Mouse (Mus musculus) intestine, postnatal 0 days (tissue): ENCODE measurements around the gene Zfp759. TPM values are rescaled to one million over a fixed set of nuclear protein-coding genes. Genes with fewer than 3 reads are reported as not detected.
"Not testable (repeated sequence)": the region's sequence is repeated elsewhere in the genome, so short reads cannot be mapped to it uniquely, and the experiment has no call there.

Source experiments
- ATAC-seq: fragments of 200-750 bp; cut with Nextera tagmentation; 2 replicates; pipeline ENCODE4 v1.8.0; 2017; ENCODE audit warnings: mild to moderate bottlenecking, moderate TSS enrichment, moderate library complexity
- H3K27ac ChIP-seq: fragments of 300-500 bp; sonication (generic); 2 replicates; pipeline ENCODE4 v1.5.1; 2014; ENCODE audit warnings: mild to moderate bottlenecking, low read depth, low read length, moderate library complexity
- H3K27me3 ChIP-seq: fragments of 300-500 bp; sonication (generic); replicated peaks from 2 replicates; pipeline ENCODE4 v1.6.1; 2014; ENCODE audit warnings: low read length, mixed read lengths; ENCODE audit not compliant: control insufficient read depth, insufficient read depth
- H3K36me3 ChIP-seq: fragments of 300-500 bp; sonication (generic); 2 replicates; pipeline ENCODE4 v1.6.1; 2014; ENCODE audit warnings: mild to moderate bottlenecking, moderate library complexity; ENCODE audit not compliant: control insufficient read depth, insufficient read depth
- H3K4me1 ChIP-seq: fragments of 300-500 bp; sonication (generic); replicated peaks from 2 replicates; pipeline ENCODE4 v1.6.1; 2014; ENCODE audit warnings: antibody characterized with exemption, low read length, mixed read lengths; ENCODE audit not compliant: control insufficient read depth, insufficient read depth
- H3K4me2 ChIP-seq: fragments of 300-500 bp; sonication (generic); replicated peaks from 2 replicates; pipeline ENCODE4 v1.6.1; 2014; ENCODE audit warnings: low read depth, mild to moderate bottlenecking, moderate library complexity
- H3K4me3 ChIP-seq: fragments of 300-500 bp; sonication (generic); 2 replicates; pipeline ENCODE4 v1.5.1; 2014; ENCODE audit warnings: low read depth, low read length
- H3K9ac ChIP-seq: fragments of 300-500 bp; sonication (generic); 2 replicates; pipeline ENCODE4 v1.6.1; 2014; ENCODE audit warnings: mild to moderate bottlenecking, low read depth, low read length
- H3K9me3 ChIP-seq: fragments of 300-500 bp; sonication (generic); 2 replicates; pipeline ENCODE4 v1.6.1; 2016; ENCODE audit warnings: mixed run types; ENCODE audit not compliant: control insufficient read depth
- CTCF ChIP-seq: sonication (generic); IDR thresholded peaks from 2 replicates; pipeline ENCODE4 v1.5.1; 2016; ENCODE audit warnings: low read depth, mild to moderate bottlenecking, control low read depth, antibody characterized with exemption, moderate library complexity
- WGBS: fragments of 180-500 bp; shearing (Covaris S2); extraction: QIAGEN DNeasy Blood & Tissue Kit; methylation state at CpG from one replicate; pipeline ENCODE4 v1.1.7; 2014; 5-methylcytosine and 5-hydroxymethylcytosine counted together
- polyA plus RNA-seq: library from polyadenylated mRNA; unstranded; fragments of >200 nt; fragmentation: Nextera tagmentation; extraction: Ambion mirVana; gene quantifications from 2 replicates; pipeline ENCODE4 v1.2.1, GENCODE M21; 2015

The Zfp759 gene
- polyA plus RNA-seq, 1 experiment from 2014 or later: 0.57 TPM

DNA sequence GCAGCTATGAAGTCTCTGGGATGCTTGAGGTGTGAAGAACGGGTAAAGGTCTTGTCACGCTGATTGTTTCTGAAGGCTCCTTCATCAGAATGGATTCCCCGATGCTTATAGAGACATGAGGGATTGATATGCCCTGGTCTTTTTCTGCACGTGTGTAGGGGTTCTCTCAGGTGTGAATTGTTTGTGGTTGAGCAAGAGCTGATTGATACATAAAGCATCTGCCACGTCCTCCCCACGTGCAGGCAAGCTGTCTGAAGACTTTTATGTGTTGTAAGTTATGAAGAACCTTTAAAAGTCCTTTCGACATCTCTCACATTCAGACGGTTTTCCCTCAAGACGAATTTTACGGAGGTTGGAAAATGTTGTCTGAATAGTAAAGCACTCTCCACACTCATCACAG, 23.6 kb upstream of the Zfp759 start, which contains the start of gene Zfp708:
Gene Zfp708 (minus strand): TSS at position 101 of the 400 bp plus-strand sequence.
- no peak within 1 kb of the TSS for H3K9ac ChIP-seq
- no peak within 1 kb of the TSS for H3K4me2 ChIP-seq
- no peaks in the 10 kb centered on the region for H3K9me3 ChIP-seq
- peaks cover 8% of the 10 kb centered on the region; the same call in 1 of the 2 replicates for H3K36me3 ChIP-seq
- H3K27me3 ChIP-seq: no peaks in the 10 kb centered on the region
- H3K27ac ChIP-seq: no peak within 1 kb of the TSS
- no peak for TF ChIP-seq CTCF
- 91% methylated on average over 10 of the region's 10 CpGs for WGBS
- ATAC-seq: no peak
- H3K4me3 ChIP-seq: no peak within 1 kb of the TSS
- no peaks in the 10 kb centered on the region for H3K4me1 ChIP-seq

DNA sequence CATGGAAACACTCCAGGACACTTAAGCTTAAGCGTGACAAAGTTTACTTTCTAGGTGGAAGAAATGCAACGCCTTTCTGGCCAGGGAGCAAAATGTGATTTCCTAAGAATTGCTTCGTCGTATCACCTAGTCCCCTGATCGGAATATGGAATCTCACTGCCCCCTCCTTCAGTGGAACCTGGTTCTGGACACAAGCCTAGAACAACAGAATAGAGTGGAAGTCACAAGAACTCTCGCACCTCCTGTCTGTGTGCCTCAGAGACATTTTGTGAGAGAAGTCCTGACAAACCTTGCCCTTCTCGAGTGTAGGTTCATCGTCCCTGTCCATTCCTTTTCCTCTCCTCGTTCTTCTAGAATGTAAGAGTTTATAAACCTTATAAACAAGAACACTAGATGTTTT, 13.8 kb upstream of the Zfp759 start:
- 46% methylated on average over 9 of the region's 9 CpGs for WGBS
- Histone ChIP-seq H3K27me3 (no peaks in the 10 kb centered on the region), H3K4me3 (peak overlapping the region; percentile 60), H3K9ac (peak overlapping the region; percentile 53), H3K27ac (peak overlapping the region; percentile 81; the same call in 1 of the 2 replicates), H3K4me2 (peak overlapping the region; percentile 69), H3K36me3 (no peaks in the 10 kb centered on the region), H3K4me1 (peaks cover 4% of the 10 kb centered on the region; the same call in 1 of the 2 replicates), H3K9me3 (no peaks in the 10 kb centered on the region)
- TF ChIP-seq CTCF: no peak
- no peak for ATAC-seq

DNA sequence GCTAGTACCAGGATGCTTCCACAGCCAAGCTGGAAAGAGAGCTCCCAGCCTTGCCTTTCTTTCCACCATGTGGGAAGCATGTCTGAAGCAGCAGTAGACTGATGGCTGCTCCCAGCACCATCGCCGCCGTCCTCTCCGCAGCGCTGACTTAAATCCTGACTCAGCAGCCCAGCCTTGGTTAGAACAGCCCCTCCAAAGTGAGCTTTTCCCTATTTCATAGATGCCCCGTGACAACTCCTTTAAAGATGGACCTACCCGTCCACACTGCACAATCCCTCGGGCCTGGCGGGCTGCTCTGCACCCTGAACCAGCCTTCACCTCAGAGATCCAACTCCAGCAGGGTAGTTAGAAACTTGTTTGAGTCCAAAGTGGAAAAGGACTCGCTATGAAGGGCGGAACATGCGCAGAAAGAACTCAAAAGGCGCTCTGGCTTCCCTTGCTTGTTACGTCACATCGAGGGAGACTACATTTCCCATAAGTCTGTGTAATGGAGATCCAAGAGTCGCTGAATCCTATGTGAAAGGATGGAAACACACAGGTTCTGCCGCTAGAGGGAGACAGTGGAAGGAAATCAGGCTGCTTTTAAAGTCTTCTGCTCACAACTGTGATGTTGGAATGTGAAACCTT, 13.2 kb upstream of the Zfp759 start, which contains the start of gene Gm28557:
Gene Gm28557 (minus strand): TSS at position 411 of the 627 bp plus-strand sequence.
- peak within 1 kb of the TSS; percentile 53 for H3K9ac ChIP-seq
- peak within 1 kb of the TSS; percentile 60 for H3K4me3 ChIP-seq
- no peaks in the 10 kb centered on the region for H3K9me3 ChIP-seq
- TF ChIP-seq CTCF: peak; percentile 94
- H3K4me2 ChIP-seq: peak within 1 kb of the TSS; percentile 69
- no peaks in the 10 kb centered on the region for H3K27me3 ChIP-seq
- H3K27ac ChIP-seq: peak within 1 kb of the TSS; percentile 81
- H3K4me1 ChIP-seq: peaks cover 4% of the 10 kb centered on the region; the same call in 1 of the 2 replicates
- no peaks in the 10 kb centered on the region for H3K36me3 ChIP-seq
- ATAC-seq: peak; percentile 99
- 0% methylated on average over 17 of the region's 17 CpGs for WGBS

DNA sequence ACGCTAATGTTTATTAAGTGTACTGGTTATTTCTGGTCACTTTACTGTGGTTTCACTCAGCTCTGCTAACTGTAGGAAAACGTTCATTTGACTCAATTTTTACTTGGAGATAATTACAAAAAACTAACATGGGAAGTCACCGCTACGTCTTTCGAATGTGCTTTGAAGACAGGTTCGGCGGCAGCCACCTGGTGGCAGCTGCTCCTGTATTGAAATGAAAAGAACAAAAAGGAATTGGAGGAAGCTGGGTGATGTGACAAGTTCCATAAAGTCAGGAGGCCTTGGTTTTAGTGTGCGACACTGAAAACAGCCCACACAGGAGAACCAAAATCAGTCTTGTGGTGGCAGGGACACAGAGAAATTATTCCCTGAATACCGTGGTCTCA, 12.6 kb upstream of the Zfp759 start:
- TF ChIP-seq CTCF: peak; percentile 60
- Histone ChIP-seq H3K27me3 (no peaks in the 10 kb centered on the region), H3K27ac (no peak overlapping the region), H3K36me3 (no peaks in the 10 kb centered on the region), H3K4me2 (peak overlapping the region; percentile 69), H3K4me3 (peak overlapping the region; percentile 60), H3K9me3 (no peaks in the 10 kb centered on the region), H3K4me1 (peaks cover 4% of the 10 kb centered on the region; the same call in 1 of the 2 replicates), H3K9ac (no peak overlapping the region)
- peak; percentile 75 for ATAC-seq
- WGBS: 5% methylated on average over 9 of the region's 9 CpGs

DNA sequence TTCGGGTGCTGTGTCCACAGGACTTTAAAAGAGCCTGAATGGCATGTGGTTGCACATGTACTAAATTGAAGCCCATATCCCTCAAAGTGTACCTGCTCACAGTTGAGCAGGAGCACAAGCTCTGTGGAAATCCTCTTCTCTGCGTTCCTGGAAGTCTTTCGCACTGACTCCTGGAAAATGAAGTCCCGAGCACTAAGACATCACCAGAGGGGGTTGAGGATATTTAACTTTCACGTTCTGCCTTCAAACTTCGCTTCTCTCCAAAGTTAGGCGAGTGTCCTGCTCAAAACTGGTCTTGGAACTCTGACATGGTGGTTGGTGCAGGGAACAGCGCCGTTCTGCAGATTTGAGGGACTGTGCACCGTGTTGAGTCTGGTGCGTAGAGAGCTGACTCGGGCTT, 9.4 kb upstream of the Zfp759 start:
- Histone ChIP-seq H3K27me3 (no peaks in the 10 kb centered on the region), H3K27ac (no peak overlapping the region), H3K9ac (no peak overlapping the region), H3K4me2 (no peak overlapping the region), H3K36me3 (no peaks in the 10 kb centered on the region), H3K9me3 (no peaks in the 10 kb centered on the region), H3K4me3 (no peak overlapping the region), H3K4me1 (peaks cover 4% of the 10 kb centered on the region; the same call in 1 of the 2 replicates)
- ATAC-seq: no peak
- 81% methylated on average over 12 of the region's 12 CpGs for WGBS
- TF ChIP-seq CTCF: no peak

DNA sequence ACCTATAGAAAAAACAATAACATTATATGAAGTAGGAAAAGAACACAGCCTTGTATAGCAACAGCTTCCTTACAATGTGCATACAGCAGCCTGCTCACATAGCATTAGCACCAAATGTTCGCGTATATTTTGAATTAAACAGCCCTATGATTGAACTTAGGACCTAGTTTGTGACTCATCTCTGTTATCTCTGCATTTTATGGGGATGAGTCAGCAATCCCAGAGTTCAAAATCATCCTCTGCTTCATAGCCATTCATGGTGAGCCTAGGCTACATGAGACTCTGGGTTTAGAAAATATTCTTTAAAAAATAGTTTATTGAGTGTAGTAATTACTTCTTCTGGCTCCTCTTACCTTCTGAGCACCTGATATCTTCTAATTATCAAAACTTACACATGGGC, 8.2 kb upstream of the Zfp759 start:
- H3K27ac ChIP-seq: no peak overlapping the region
- ATAC-seq: no peak
- H3K4me2 ChIP-seq: no peak overlapping the region
- H3K9me3 ChIP-seq: no peaks in the 10 kb centered on the region
- H3K4me1 ChIP-seq: no peaks in the 10 kb centered on the region
- no peak overlapping the region for H3K9ac ChIP-seq
- no peak for TF ChIP-seq CTCF
- no peaks in the 10 kb centered on the region for H3K36me3 ChIP-seq
- H3K4me3 ChIP-seq: no peak overlapping the region
- WGBS: 57% methylated on average over 2 of the region's 2 CpGs
- no peaks in the 10 kb centered on the region for H3K27me3 ChIP-seq

DNA sequence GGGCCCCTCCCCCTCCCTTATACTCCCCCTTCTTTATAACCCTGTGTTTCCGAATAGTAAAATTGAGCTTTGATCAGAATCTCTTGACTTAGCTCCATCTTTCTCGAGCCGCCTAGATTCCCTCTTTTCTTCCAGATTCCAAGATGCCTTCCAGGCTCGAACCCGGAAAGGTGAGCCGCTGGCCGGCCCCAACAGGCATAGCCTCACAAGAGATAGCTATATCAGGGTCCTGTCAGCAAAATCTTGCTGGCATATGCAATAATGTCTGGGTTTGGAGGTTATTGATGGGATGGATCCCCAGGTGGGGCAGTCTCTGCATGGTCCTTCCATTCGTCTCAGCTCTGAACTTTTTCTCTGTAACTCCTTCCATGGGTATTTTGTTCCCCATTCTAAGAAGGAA, 5.3 kb upstream of the Zfp759 start, which contains the start of gene Rslcan18:
Gene Rslcan18 (minus strand): TSS at position 101 of the 400 bp plus-strand sequence.
- 92% methylated on average over 8 of the region's 8 CpGs for WGBS
- H3K27ac ChIP-seq, H3K36me3 ChIP-seq, H3K9me3 ChIP-seq, H3K4me1 ChIP-seq, H3K27me3 ChIP-seq, H3K4me2 ChIP-seq, H3K4me3 ChIP-seq, H3K9ac ChIP-seq, ATAC-seq: not testable (repeated sequence)
